Mouse (Mus musculus) hindbrain, postnatal 0 days (tissue): ENCODE measurements around the gene Col23a1. TPM values are rescaled to one million over a fixed set of nuclear protein-coding genes. Genes with fewer than 3 reads are reported as not detected.

Source experiments
- ATAC-seq: fragments of 200-750 bp; cut with Nextera tagmentation; 2 replicates; pipeline ENCODE4 v1.8.0; 2017; ENCODE audit warnings: mild to moderate bottlenecking, moderate TSS enrichment, moderate library complexity
- DNase-seq: peaks from one replicate; pipeline ENCODE4 v3.0.0-alpha.2; 2015; ENCODE audit warnings: low spot score
- H3K27ac ChIP-seq: fragments of 300-500 bp; sonication (generic); 2 replicates; pipeline ENCODE4 v1.5.1; 2014; ENCODE audit warnings: mild to moderate bottlenecking
- H3K27me3 ChIP-seq: fragments of 300-500 bp; sonication (generic); 2 replicates; pipeline ENCODE4 v1.6.1; 2014; ENCODE audit warnings: low read length, mixed read lengths; ENCODE audit not compliant: insufficient read depth
- H3K36me3 ChIP-seq: fragments of 300-500 bp; sonication (generic); 2 replicates; pipeline ENCODE4 v1.6.1; 2014; ENCODE audit warnings: low read length, mixed read lengths; ENCODE audit not compliant: insufficient read depth
- H3K4me1 ChIP-seq: fragments of 300-500 bp; sonication (generic); 2 replicates; pipeline ENCODE4 v1.6.1; 2014; ENCODE audit warnings: antibody characterized with exemption, low read length, mixed read lengths; ENCODE audit not compliant: insufficient read depth
- H3K4me2 ChIP-seq: fragments of 300-500 bp; sonication (generic); 2 replicates; pipeline ENCODE4 v1.6.1; 2014; ENCODE audit warnings: low read depth, mild to moderate bottlenecking, low read length, moderate library complexity, mixed read lengths
- H3K4me3 ChIP-seq: fragments of 300-500 bp; sonication (generic); 2 replicates; pipeline ENCODE4 v1.5.1; 2014; ENCODE audit warnings: low read length
- H3K9ac ChIP-seq: fragments of 300-500 bp; sonication (generic); replicated peaks from 2 replicates; pipeline ENCODE4 v1.6.1; 2014; ENCODE audit warnings: mild to moderate bottlenecking, low read length, moderate library complexity, mixed read lengths
- H3K9me3 ChIP-seq: fragments of 300-500 bp; sonication (generic); 2 replicates; pipeline ENCODE4 v1.6.1; 2016; ENCODE audit warnings: low read length, mixed read lengths
- CTCF ChIP-seq: IDR thresholded peaks from 2 replicates; pipeline ENCODE4 v1.5.1; 2016; ENCODE audit warnings: antibody characterized with exemption, control low read depth, low read depth
- WGBS: fragments of 180-500 bp; shearing (Covaris S2); extraction: QIAGEN DNeasy Blood & Tissue Kit; methylation state at CpG from one replicate; pipeline ENCODE4 v1.1.7; 2014; 5-methylcytosine and 5-hydroxymethylcytosine counted together
- polyA plus RNA-seq: library from polyadenylated mRNA; unstranded; fragments of >200 nt; fragmentation: Nextera tagmentation; extraction: Ambion mirVana; gene quantifications from 2 replicates; pipeline ENCODE4 v1.2.1, GENCODE M21; 2015
- total RNA-seq: library from RNA; depleted of rRNA; stranded (reverse); fragments of >200 nt; gene quantifications from 2 replicates; pipeline ENCODE4 v1.2.3, GENCODE M21; 2014

Gene Col23a1
- total and polyA plus RNA-seq, 2 experiments from 2014 or later, result 9.5 to 17.7 TPM

GRCm38 (mm10) chr11:51342776-51343175 is 53.1 kb downstream of the Col23a1 start:
- Histone ChIP-seq H3K36me3 (no peaks in the 10 kb centered on the region), H3K27me3 (no peaks in the 10 kb centered on the region), H3K4me3 (no peak overlapping the region), H3K9ac (no peak overlapping the region), H3K4me2 (no peak overlapping the region), H3K4me1 (no peaks in the 10 kb centered on the region), H3K9me3 (no peaks in the 10 kb centered on the region), H3K27ac (no peak overlapping the region)
- DNase-seq, result no peak
- TF ChIP-seq CTCF, result no peak
- WGBS, result 93% methylated on average over 6 of the region's 6 CpGs
- ATAC-seq, result no peak

GRCm38 (mm10) chr11:51343312-51343711 is 53.6 kb downstream of the Col23a1 start:
- DNase-seq (no peak), ATAC-seq (no peak)
- no peak for TF ChIP-seq CTCF
- H3K36me3 ChIP-seq, result no peaks in the 10 kb centered on the region
- WGBS, result 86% methylated on average over 4 of the region's 4 CpGs
- no peak overlapping the region for H3K4me3 ChIP-seq
- H3K4me1 ChIP-seq, result no peaks in the 10 kb centered on the region
- no peak overlapping the region for H3K27ac ChIP-seq
- no peaks in the 10 kb centered on the region for H3K9me3 ChIP-seq
- H3K9ac ChIP-seq, result no peak overlapping the region
- H3K27me3 ChIP-seq, result no peaks in the 10 kb centered on the region
- H3K4me2 ChIP-seq, result no peak overlapping the region

- no peak for TF ChIP-seq CTCF
Observed at GRCm38 (mm10) chr11:51343728-51344289, 54.1 kb downstream of the Col23a1 start.

GRCm38 (mm10) chr11:51345481-51346465 is 56.1 kb downstream of the Col23a1 start:
- Histone ChIP-seq H3K4me3 (no peak overlapping the region), H3K36me3 (no peaks in the 10 kb centered on the region), H3K27me3 (no peaks in the 10 kb centered on the region), H3K4me1 (no peaks in the 10 kb centered on the region), H3K9ac (no peak overlapping the region), H3K9me3 (no peaks in the 10 kb centered on the region), H3K27ac (no peak overlapping the region), H3K4me2 (no peak overlapping the region)
- TF ChIP-seq CTCF, result no peak
- WGBS, result 61% methylated on average over 21 of the region's 21 CpGs
- DNase-seq, result peak; percentile 48
- 0 out of 2 replicates have a peak, but pooled peaks have one; percentile 47 for ATAC-seq

More at GRCm38 (mm10) chr11:51343728-51344289, 54.1 kb downstream of the Col23a1 start:
- H3K27me3 ChIP-seq, result no peaks in the 10 kb centered on the region
- H3K9ac ChIP-seq, result no peak overlapping the region
- ATAC-seq (no peak), DNase-seq (no peak)
- H3K4me2 ChIP-seq, result no peak overlapping the region
- WGBS, result 81% methylated on average over 5 of the region's 5 CpGs
- no peaks in the 10 kb centered on the region for H3K9me3 ChIP-seq
- no peaks in the 10 kb centered on the region for H3K4me1 ChIP-seq
- H3K36me3 ChIP-seq, result no peaks in the 10 kb centered on the region
- no peak overlapping the region for H3K4me3 ChIP-seq
- no peak overlapping the region for H3K27ac ChIP-seq

DNA sequence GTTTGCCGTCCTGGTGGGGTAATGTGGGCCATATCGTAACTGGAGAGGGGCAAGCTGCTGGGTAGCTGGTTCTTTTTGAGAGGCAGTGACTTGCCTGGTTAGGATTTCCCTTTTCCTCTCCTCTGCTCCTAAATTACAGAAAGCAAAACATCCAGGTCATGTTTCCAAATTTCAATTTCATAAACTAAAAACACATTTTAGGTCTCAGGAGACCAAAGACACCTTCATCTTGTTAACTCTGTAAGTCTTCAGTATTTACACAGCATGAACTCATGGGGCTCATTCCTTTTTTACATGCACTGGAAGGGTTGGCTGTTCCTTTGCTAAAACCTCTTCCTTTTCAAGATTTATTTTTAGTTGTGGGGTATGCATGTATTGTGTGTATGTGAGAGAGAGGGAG is 58.0 kb downstream of the Col23a1 start:
- 78% methylated on average over 2 of the region's 2 CpGs for whole genome bisulfite sequencing
- H3K36me3 ChIP-seq, result no peaks in the 10 kb centered on the region
- no peaks in the 10 kb centered on the region for H3K4me1 ChIP-seq
- TF ChIP-seq CTCF, result no peak
- no peak overlapping the region for H3K27ac ChIP-seq
- no peaks in the 10 kb centered on the region for H3K9me3 ChIP-seq
- no peak for ATAC-seq
- H3K9ac ChIP-seq, result no peak overlapping the region
- H3K27me3 ChIP-seq, result no peaks in the 10 kb centered on the region
- H3K4me2 ChIP-seq, result no peak overlapping the region
- H3K4me3 ChIP-seq, result no peak overlapping the region
- DNase-seq, result no peak

- Histone ChIP-seq H3K4me3 (no peak overlapping the region), H3K9me3 (no peaks in the 10 kb centered on the region), H3K4me1 (no peaks in the 10 kb centered on the region), H3K36me3 (no peaks in the 10 kb centered on the region), H3K27me3 (no peaks in the 10 kb centered on the region), H3K4me2 (no peak overlapping the region), H3K27ac (no peak overlapping the region), H3K9ac (no peak overlapping the region)
- TF ChIP-seq CTCF, result no peak
- DNase-seq (no peak), ATAC-seq (no peak)
Observed at GRCm38 (mm10) chr11:51349665-51350064, 59.9 kb downstream of the Col23a1 start.
